In the genomic region with DNA sequence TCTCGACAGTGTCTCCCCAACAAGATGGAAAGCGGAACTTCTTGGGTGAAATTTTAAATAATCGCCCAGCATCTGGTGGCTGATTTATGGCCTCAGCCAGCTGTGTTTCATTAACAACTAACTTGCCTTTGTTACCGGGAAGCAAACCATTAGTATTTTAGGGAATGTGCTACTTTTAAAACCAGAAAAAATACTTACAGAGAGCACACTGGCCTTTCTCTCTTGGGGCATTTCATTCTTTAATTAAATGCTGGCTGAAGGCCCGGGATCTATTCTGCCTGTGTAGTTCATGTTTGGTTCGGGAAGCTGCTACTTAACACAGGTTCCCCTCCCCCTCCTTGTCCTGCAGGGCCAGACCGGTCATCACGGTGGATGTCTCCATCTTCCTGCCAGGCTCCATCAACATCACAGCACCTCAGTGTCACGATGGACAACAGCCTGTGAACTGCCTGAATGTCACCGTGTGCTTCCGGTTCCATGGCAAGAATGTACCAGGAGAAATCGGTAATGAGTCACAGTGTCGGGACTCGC, we compare ENCODE assay signal across 12 mouse cellular contexts.
DNase-seq lines count a peak whose midpoint lies in the region; ATAC-seq and TF ChIP-seq lines count a peak whose summit lies in the region.
"Had no signal": no experiment of that assay in that cellular context is flagged by ENCODE, and none has a peak within 500 bp of the region (broad histone marks: within the 10 kb centered on the region; RNA-seq: fewer than 3 reads in every experiment).

No protein-coding gene starts in this region.

- no peaks in the 10 kb centered on the region for H3K4me1 ChIP-seq in hindbrain, embryonic 11.5 days (replicated peaks; ENCODE audit: control insufficient read depth, insufficient read depth, low read length)
- peaks cover 14% of the 10 kb centered on the region for H3K4me1 ChIP-seq in hindbrain, embryonic 13.5 days (replicated peaks)
- H3K4me1 ChIP-seq in stomach, embryonic 14.5 days (ENCODE audit: control insufficient read depth, insufficient read depth, low read length) = peaks cover 18% of the 10 kb centered on the region
- H3K4me1 ChIP-seq in stomach, postnatal 0 days (replicated peaks; ENCODE audit: control insufficient read depth, insufficient read depth) = no peaks in the 10 kb centered on the region; the same call in 1 of the 2 replicates
- peaks cover 18% of the 10 kb centered on the region for H3K4me1 ChIP-seq in kidney, postnatal 0 days (replicated peaks; ENCODE audit: insufficient read depth, low read length)

- WGBS in hindbrain, embryonic 11.5 days = 61% methylated on average over 14 of the region's 14 CpGs
- 56% methylated on average over 14 of the region's 14 CpGs for WGBS in hindbrain, embryonic 13.5 days
- WGBS in stomach, embryonic 14.5 days = 41% methylated on average over 14 of the region's 14 CpGs
- WGBS in stomach, postnatal 0 days = 48% methylated on average over 14 of the region's 14 CpGs
- WGBS in kidney, postnatal 0 days = 30% methylated on average over 14 of the region's 14 CpGs

- no peak overlapping the region for H3K4me3 ChIP-seq in hindbrain, embryonic 11.5 days (ENCODE audit: low read depth, low read length)
- H3K4me3 ChIP-seq in hindbrain, embryonic 13.5 days = no peak overlapping the region
- H3K4me3 ChIP-seq in stomach, embryonic 14.5 days (ENCODE audit: low read depth, low read length) = no peak overlapping the region
- H3K4me3 ChIP-seq in stomach, postnatal 0 days (ENCODE audit: low read depth, low read length) = no peak overlapping the region
- no peak overlapping the region for H3K4me3 ChIP-seq in kidney, postnatal 0 days (replicated peaks; ENCODE audit: low read depth, low read length)
- H3K4me3 ChIP-seq: neural tube, embryonic 12.5 days had no signal

- TF ChIP-seq CTCF in stomach, postnatal 0 days (IDR thresholded peaks at IDR 0.05; ENCODE audit: low read depth) = no peak
- TF ChIP-seq CTCF in kidney, postnatal 0 days (IDR thresholded peaks at IDR 0.05; ENCODE audit: low read depth) = no peak

- no peak for TF ChIP-seq EP300 in stomach, postnatal 0 days (optimal IDR thresholded peaks at IDR 0.05)

- H3K9me3 ChIP-seq in hindbrain, embryonic 11.5 days (ENCODE audit: control insufficient read depth, low read length) = no peaks in the 10 kb centered on the region
- no peaks in the 10 kb centered on the region for H3K9me3 ChIP-seq in hindbrain, embryonic 13.5 days
- H3K9me3 ChIP-seq in stomach, embryonic 14.5 days (ENCODE audit: control insufficient read depth, low read depth, low read length) = no peaks in the 10 kb centered on the region
- no peaks in the 10 kb centered on the region for H3K9me3 ChIP-seq in stomach, postnatal 0 days (ENCODE audit: control insufficient read depth, low read length)
- H3K9me3 ChIP-seq in kidney, postnatal 0 days (replicated peaks; ENCODE audit: low read length) = no peaks in the 10 kb centered on the region
- H3K9me3 ChIP-seq: neural tube, embryonic 12.5 days had no signal

- no peak overlapping the region for H3K4me2 ChIP-seq in hindbrain, embryonic 11.5 days (replicated peaks; ENCODE audit: low read depth, low read length)
- no peak overlapping the region for H3K4me2 ChIP-seq in hindbrain, embryonic 13.5 days
- H3K4me2 ChIP-seq in stomach, embryonic 14.5 days (replicated peaks; ENCODE audit: low read depth, low read length) = no peak overlapping the region
- no peak overlapping the region for H3K4me2 ChIP-seq in stomach, postnatal 0 days (replicated peaks; ENCODE audit: low read depth)
- no peak overlapping the region for H3K4me2 ChIP-seq in kidney, postnatal 0 days (ENCODE audit: low read length)
- H3K4me2 ChIP-seq: liver, embryonic 11.5 days; neural tube, embryonic 12.5 days had no signal

- no peak overlapping the region for H3K9ac ChIP-seq in hindbrain, embryonic 11.5 days (ENCODE audit: low read depth, low read length)
- no peak overlapping the region for H3K9ac ChIP-seq in hindbrain, embryonic 13.5 days
- no peak overlapping the region for H3K9ac ChIP-seq in stomach, embryonic 14.5 days (replicated peaks; ENCODE audit: low read depth, low read length)
- no peak overlapping the region for H3K9ac ChIP-seq in stomach, postnatal 0 days (ENCODE audit: low read length)
- H3K9ac ChIP-seq in kidney, postnatal 0 days (ENCODE audit: low read depth, low read length) = no peak overlapping the region
- H3K9ac ChIP-seq: neural tube, embryonic 12.5 days had no signal

- no peaks in the 10 kb centered on the region for H3K36me3 ChIP-seq in hindbrain, embryonic 11.5 days (ENCODE audit: control insufficient read depth, insufficient read depth, low read length)
- no peaks in the 10 kb centered on the region for H3K36me3 ChIP-seq in hindbrain, embryonic 13.5 days
- H3K36me3 ChIP-seq in stomach, embryonic 14.5 days (ENCODE audit: control insufficient read depth, insufficient read depth, low read length) = peaks cover 9% of the 10 kb centered on the region; the same call in 1 of the 2 replicates
- no peaks in the 10 kb centered on the region for H3K36me3 ChIP-seq in stomach, postnatal 0 days (ENCODE audit: control insufficient read depth, insufficient read depth, low read length)
- H3K36me3 ChIP-seq in kidney, postnatal 0 days (ENCODE audit: insufficient read depth, low read length) = 0 out of 2 replicates have a peak, but pooled peaks cover 5% of the 10 kb centered on the region
- H3K36me3 ChIP-seq: neural tube, embryonic 12.5 days had no signal

- DNase-seq in hindbrain, embryonic 11.5 days (ENCODE audit: low spot score) = peak; percentile 19
- no peak for DNase-seq in stomach, postnatal 0 days (ENCODE audit: low spot score)
- peak; percentile 85 for DNase-seq in kidney, postnatal 0 days (ENCODE audit: low spot score)
- DNase-seq in right cerebral cortex, postnatal 36 days (ENCODE audit: low spot score in 2 of 2) = no peak
- no peak for DNase-seq in right cerebral cortex, postnatal 25 days
- DNase-seq in adrenal gland, postnatal 14 days = no peak
- DNase-seq: right cerebral cortex, postnatal 4 days had no signal

- H3K27me3 ChIP-seq in hindbrain, embryonic 11.5 days (ENCODE audit: control insufficient read depth, insufficient read depth, low read length) = no peaks in the 10 kb centered on the region
- H3K27me3 ChIP-seq in hindbrain, embryonic 13.5 days = no peaks in the 10 kb centered on the region
- no peaks in the 10 kb centered on the region for H3K27me3 ChIP-seq in stomach, embryonic 14.5 days (ENCODE audit: control insufficient read depth, insufficient read depth, low read length)
- H3K27me3 ChIP-seq in stomach, postnatal 0 days (ENCODE audit: control insufficient read depth, insufficient read depth, low read length) = no peaks in the 10 kb centered on the region
- H3K27me3 ChIP-seq in kidney, postnatal 0 days (ENCODE audit: insufficient read depth, low read length) = no peaks in the 10 kb centered on the region
- H3K27me3 ChIP-seq: neural tube, embryonic 12.5 days had no signal

- no peak for ATAC-seq in hindbrain, embryonic 11.5 days (ENCODE audit: low FRiP score)
- no peak for ATAC-seq in hindbrain, embryonic 13.5 days (ENCODE audit: low FRiP score)
- ATAC-seq in stomach, embryonic 14.5 days (ENCODE audit: insufficient number of reproducible peaks, insufficient read depth, low FRiP score, low read depth) = peak; percentile 21; the same call in 1 of the 2 replicates
- ATAC-seq in stomach, postnatal 0 days (ENCODE audit: low FRiP score, low TSS enrichment) = no peak
- ATAC-seq in kidney, postnatal 0 days (replicated peaks; ENCODE audit: low FRiP score, low read depth) = no peak

- no peak overlapping the region for H3K27ac ChIP-seq in hindbrain, embryonic 11.5 days (ENCODE audit: low read depth, low read length)
- no peak overlapping the region for H3K27ac ChIP-seq in hindbrain, embryonic 13.5 days
- H3K27ac ChIP-seq in stomach, embryonic 14.5 days (ENCODE audit: low read length) = peak overlapping the region; percentile 55; the same call in 1 of the 2 replicates
- no peak overlapping the region for H3K27ac ChIP-seq in stomach, postnatal 0 days (replicated peaks)
- peak overlapping the region; percentile 50; the same call in 1 of the 2 replicates for H3K27ac ChIP-seq in kidney, postnatal 0 days
- H3K27ac ChIP-seq: macrophage; neural tube, embryonic 12.5 days had no signal

Comparison
In these comparisons a context has a peak if more than half of its experiments do, and no peak if none do; other contexts are left out.
1. H3K27ac ChIP-seq: peak in stomach, embryonic 14.5 days (single experiment) and kidney, postnatal 0 days (single experiment); none in hindbrain, embryonic 11.5 days (single experiment), hindbrain, embryonic 13.5 days (single experiment) and stomach, postnatal 0 days (single experiment).
2. DNase-seq: peak in hindbrain, embryonic 11.5 days (single experiment) and kidney, postnatal 0 days (single experiment); none in stomach, postnatal 0 days (single experiment), right cerebral cortex, postnatal 36 days (0 of 2), right cerebral cortex, postnatal 25 days (single experiment) and adrenal gland, postnatal 14 days (single experiment).